Mouse (Mus musculus) monocyte, adult 5-6 weeks (primary cell): ENCODE data around the gene Cep89. TPM values are rescaled to one million over a fixed set of nuclear protein-coding genes. Genes with fewer than 3 reads are reported as not detected.

Source experiments
- ATAC-seq: fragments of 153-309, 156-312 bp; replicated peaks from 2 replicates; pipeline ENCODE4 v1.8.0; 2017; ENCODE audit warnings: mild to moderate bottlenecking; ENCODE audit not compliant: low TSS enrichment, insufficient number of reproducible peaks, severe bottlenecking, poor library complexity, low FRiP score
- total RNA-seq: library from RNA; stranded (forward); fragments of 200-1000, 200-491, 200-594 nt; gene quantifications from 3 replicates; pipeline ENCODE4 v1.2.3, GENCODE M21; 2017

Cep89 gene
- total RNA-seq, 1 experiment from 2014 or later = 21.7 TPM

DNA sequence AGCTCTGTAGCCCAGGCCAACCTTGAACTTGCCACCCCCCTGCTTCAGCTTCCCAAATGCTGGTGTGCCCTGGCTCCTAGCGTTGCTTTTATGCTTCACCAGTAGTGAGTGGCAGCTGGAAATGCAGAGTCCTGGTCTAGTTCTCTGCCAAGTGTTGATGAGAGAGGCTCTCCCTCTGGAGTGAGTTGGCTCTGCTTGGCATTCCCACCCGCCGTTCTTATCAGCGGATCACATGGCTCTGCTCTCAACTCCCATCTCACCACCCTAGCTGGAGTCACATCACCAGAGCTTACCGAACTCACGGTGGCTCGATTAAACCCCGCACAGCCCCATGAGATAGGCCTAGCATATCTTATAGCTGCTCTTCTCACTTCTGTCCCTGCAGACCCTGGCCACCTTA is 16.5 kb upstream of the Cep89 start:
- no peak for ATAC-seq

- ATAC-seq = no peak
Observed at GRCm38 (mm10) chr7:35381861-35382260, 15.0 kb upstream of the Cep89 start.

GRCm38 (mm10) chr7:35382706-35383353 is 14.0 kb upstream of the Cep89 start:
- ATAC-seq = no peak

GRCm38 (mm10) chr7:35386525-35386952 is 10.3 kb upstream of the Cep89 start:
- no peak for ATAC-seq

- ATAC-seq = no peak
Observed at GRCm38 (mm10) chr7:35388694-35389093, 8.1 kb upstream of the Cep89 start.

DNA sequence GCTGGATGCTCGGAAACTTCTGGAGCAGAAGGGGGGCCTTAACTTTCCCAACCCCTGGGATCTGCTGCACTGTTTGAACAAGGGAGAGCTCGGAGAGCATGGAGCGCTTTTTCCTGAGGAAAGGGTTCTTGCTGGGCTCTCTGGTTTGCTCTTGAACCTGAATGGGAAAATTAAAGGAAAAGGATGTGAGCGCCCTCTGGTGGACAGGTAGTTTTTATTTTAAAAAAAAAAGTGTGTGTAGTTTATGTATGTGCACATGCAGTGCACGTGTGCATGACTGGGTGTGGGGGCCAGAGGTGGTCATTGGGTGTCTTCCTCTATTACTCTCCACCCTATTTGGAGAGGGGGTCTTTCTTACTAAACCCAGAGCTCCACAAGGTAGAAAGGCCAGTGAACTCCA is 3.9 kb upstream of the Cep89 start:
- no peak for ATAC-seq

GRCm38 (mm10) chr7:35395734-35396456 is 940 bp upstream of the Cep89 start:
- ATAC-seq = no peak

DNA sequence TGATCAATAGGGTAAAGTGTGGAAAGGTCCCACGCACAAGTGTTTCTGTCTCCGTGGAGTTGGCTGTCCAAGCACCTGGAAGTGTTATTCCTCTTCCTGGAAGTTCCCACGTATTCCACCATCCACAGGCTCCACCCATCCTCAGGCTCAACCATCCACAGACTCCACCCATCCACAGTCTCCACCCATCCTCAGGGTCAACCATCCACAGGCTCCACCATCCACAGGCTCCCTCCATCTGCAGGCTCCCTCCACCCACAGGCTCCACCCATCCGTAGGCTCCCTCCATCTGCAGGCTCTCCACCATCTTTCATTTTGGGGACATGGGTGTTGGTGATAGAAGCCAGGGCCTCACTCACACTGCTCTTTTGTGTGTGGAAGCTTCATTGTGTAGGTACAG is 4.3 kb downstream of the Cep89 start:
- ATAC-seq = no peak

GRCm38 (mm10) chr7:35415226-35415625 is 18.4 kb downstream of the Cep89 start:
- no peak for ATAC-seq

- ATAC-seq = no peak
Observed at GRCm38 (mm10) chr7:35415801-35416653, 19.2 kb downstream of the Cep89 start.

GRCm38 (mm10) chr7:35416654-35416948 is 19.8 kb downstream of the Cep89 start:
- ATAC-seq = no peak

DNA sequence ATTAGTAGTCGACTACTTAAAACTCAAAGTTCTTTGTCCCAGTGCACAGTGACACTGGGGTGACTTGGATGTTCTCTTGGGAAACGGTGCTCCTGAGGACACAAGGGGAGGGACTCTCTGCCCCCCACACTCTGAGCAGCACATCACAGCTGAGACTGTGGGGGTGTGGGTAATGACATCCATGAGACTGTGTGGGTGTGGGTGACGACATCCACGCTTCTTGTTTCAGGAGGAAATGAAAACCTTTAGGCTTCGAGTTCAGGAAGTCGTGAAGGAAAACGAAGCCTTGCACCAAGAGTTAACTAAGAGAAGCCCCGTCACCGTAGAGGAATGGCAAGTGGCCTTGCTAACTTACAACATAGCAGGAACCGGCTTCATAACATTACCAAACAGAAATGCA is 26.2 kb downstream of the Cep89 start:
- ATAC-seq = no peak

GRCm38 (mm10) chr7:35428146-35428545 is 31.3 kb downstream of the Cep89 start:
- no peak for ATAC-seq

- no peak for ATAC-seq
Observed at GRCm38 (mm10) chr7:35435266-35435665, 38.4 kb downstream of the Cep89 start.

DNA sequence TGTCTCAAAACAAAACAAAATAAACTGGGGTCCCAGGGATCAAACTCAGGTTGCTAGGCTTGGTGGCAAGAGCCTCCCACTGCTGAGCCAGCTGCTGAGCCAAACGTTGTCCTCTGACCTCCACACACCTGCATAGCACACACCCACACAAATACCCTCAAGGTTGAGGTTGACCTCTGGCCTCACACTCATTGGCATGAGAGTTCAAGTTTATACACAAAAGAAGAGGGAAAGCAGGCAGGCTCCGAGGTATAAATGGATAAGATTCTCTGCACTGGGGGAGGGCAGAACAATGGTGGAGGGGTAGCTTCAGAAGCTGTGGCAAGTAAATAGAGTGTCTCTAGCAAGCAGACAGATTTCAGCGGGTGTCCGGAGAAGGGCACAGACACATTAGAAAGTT is 50.7 kb downstream of the Cep89 start:
- no peak for ATAC-seq

DNA sequence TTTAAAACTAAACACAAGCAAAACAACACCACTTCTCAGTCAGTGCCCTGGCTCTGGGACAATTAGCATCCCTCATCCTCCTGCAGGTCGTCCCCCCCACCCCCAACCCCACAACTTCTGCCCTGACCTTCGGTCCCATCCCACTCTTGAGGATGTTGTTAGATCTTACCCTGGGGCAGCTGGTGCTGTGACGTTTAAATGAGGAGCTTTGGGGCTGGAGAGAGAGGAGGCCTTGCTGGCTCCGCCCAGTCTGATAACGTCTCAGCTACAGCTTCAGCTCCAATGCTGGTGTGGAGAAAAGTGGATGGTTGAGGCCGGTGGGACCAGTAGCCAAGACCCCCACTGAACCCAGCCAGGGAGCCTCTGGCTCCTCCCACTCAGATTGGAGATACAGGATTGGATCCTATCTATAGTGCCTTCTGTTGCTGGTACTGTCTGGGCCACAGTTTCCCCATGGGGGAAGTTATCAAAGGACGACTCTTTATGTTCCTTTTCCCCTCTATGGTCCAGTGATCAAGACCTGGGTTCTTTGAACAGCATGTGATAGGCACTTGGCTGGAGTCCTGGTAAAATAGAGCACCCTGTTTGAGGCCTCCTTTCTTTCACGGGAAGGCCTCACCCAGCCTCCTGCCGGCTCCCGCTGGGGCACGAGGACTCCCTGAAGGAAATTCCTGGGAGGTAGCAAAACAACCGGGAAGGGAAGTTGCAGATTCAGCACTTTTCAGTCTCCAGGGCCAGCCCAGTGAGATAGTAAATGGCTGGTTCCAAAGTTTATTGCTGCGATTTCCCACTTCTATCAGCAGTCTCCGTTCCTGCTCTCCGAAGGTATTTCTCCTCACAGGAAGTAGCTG is 51.4 kb downstream of the Cep89 start, which contains the start of gene Slc7a9:
Gene Slc7a9, plus strand, starts transcription at position 801 of the 851 bp plus-strand sequence.
- ATAC-seq = no peak

- no peak for ATAC-seq
Observed at GRCm38 (mm10) chr7:35448867-35449266, 52.0 kb downstream of the Cep89 start.

- no peak for ATAC-seq
Observed at GRCm38 (mm10) chr7:35456091-35456814, 59.4 kb downstream of the Cep89 start.
